In the genomic region with DNA sequence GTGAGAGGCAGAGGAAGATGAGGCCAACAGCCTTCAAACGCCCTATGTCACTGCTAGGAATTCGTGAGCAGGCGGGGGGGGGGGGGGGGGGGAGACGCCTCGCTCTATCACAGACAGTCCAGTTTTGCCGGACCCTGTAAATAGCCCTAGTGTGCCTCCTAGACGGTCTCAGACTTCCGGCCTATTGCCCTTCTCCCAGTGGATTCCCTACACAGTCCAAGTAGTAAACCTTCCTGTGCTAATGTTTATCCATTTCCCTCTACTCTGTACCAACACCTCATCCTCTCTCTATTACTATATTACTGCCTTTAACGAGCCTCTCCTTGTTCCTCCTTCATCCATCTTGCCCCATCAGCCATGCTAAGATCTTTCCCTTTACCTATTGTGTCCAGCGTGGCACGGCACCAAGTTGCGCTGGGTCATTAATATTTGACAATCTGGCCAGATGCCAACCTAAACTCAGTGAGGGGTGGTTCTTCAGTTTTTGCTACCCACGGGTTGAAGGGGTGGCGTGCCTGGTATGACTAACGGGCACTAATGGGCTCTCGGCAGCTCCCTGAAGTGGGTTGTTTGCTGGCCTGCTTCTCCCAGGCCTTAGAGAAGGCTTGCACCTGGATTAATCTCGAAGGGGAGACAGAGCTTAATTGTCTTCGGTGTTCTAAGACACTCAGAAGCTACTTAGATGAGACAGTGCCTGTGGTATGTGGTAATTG, we compare ENCODE assay signal across 10 mouse cellular contexts.
A peak's percentile ranks its signal among the peaks of the same experiment; 100 is the strongest.
DNase-seq lines count a peak whose midpoint lies in the region; ATAC-seq lines count a peak whose summit lies in the region.
"Had no signal": no experiment of that assay in that cellular context is flagged by ENCODE, and none has a peak within 500 bp of the region (broad histone marks: within the 10 kb centered on the region; RNA-seq: fewer than 3 reads in every experiment).

No protein-coding gene starts in this region.

- peaks cover 7% of the 10 kb centered on the region; the same call in 1 of the 2 replicates for H3K4me1 ChIP-seq in forebrain, embryonic 11.5 days (replicated peaks; ENCODE audit: control insufficient read depth, insufficient read depth, low read length)
- H3K4me1 ChIP-seq in forebrain, embryonic 10.5 days: peaks cover 41% of the 10 kb centered on the region
- H3K4me1 ChIP-seq in midbrain, embryonic 13.5 days (replicated peaks): peaks cover 29% of the 10 kb centered on the region
- peaks cover 13% of the 10 kb centered on the region for H3K4me1 ChIP-seq in midbrain, embryonic 15.5 days
- H3K4me1 ChIP-seq in neural tube, embryonic 15.5 days: peaks cover 30% of the 10 kb centered on the region

- H3K27ac ChIP-seq in forebrain, embryonic 11.5 days (ENCODE audit: low read depth, low read length): no peak overlapping the region
- H3K27ac ChIP-seq in forebrain, embryonic 10.5 days: no peak overlapping the region
- no peak overlapping the region for H3K27ac ChIP-seq in midbrain, embryonic 13.5 days
- H3K27ac ChIP-seq in midbrain, embryonic 15.5 days: no peak overlapping the region
- no peak overlapping the region for H3K27ac ChIP-seq in neural tube, embryonic 15.5 days (replicated peaks)

- ATAC-seq in forebrain, embryonic 11.5 days (replicated peaks; ENCODE audit: low FRiP score): peak; percentile 42; the same call in 1 of the 2 replicates
- peak; percentile 41 for ATAC-seq in midbrain, embryonic 13.5 days
- ATAC-seq in midbrain, embryonic 15.5 days (replicated peaks): no peak
- ATAC-seq in neural tube, embryonic 15.5 days (ENCODE audit: low FRiP score): no peak; the same call in 1 of the 2 replicates

- 53% methylated on average over 15 of the region's 18 CpGs for WGBS in forebrain, embryonic 11.5 days
- 67% methylated on average over 17 of the region's 18 CpGs for WGBS in forebrain, embryonic 10.5 days
- WGBS in midbrain, embryonic 13.5 days: 61% methylated on average over 17 of the region's 18 CpGs
- 51% methylated on average over 16 of the region's 18 CpGs for WGBS in midbrain, embryonic 15.5 days
- WGBS in neural tube, embryonic 15.5 days: 26% methylated on average over 14 of the region's 18 CpGs

- H3K27me3 ChIP-seq in forebrain, embryonic 11.5 days (ENCODE audit: control insufficient read depth, insufficient read depth, low read length): peaks cover 2% of the 10 kb centered on the region; the same call in 1 of the 2 replicates
- peaks cover 55% of the 10 kb centered on the region for H3K27me3 ChIP-seq in forebrain, embryonic 10.5 days (ENCODE audit: poor library complexity, severe bottlenecking)
- peaks cover 4% of the 10 kb centered on the region; the same call in 1 of the 2 replicates for H3K27me3 ChIP-seq in midbrain, embryonic 13.5 days
- no peaks in the 10 kb centered on the region for H3K27me3 ChIP-seq in midbrain, embryonic 15.5 days (replicated peaks)
- no peaks in the 10 kb centered on the region for H3K27me3 ChIP-seq in neural tube, embryonic 15.5 days (replicated peaks)

- no peak for DNase-seq in forebrain, embryonic 11.5 days (ENCODE audit: low spot score)
- no peak for DNase-seq in forebrain, embryonic 10.5 days (ENCODE audit: extremely low spot score, low spot score)
- DNase-seq in kidney, postnatal 10 days: peak; percentile 26
- DNase-seq in adrenal gland, postnatal 4 days (ENCODE audit: low spot score in 2 of 2): no peak
- DNase-seq in embryo, embryonic 10 days (ENCODE audit: low spot score): no peak
- DNase-seq: cerebellum, postnatal 36 days had no signal

- H3K9ac ChIP-seq in forebrain, embryonic 11.5 days (ENCODE audit: low read length): no peak overlapping the region
- no peak overlapping the region for H3K9ac ChIP-seq in midbrain, embryonic 13.5 days (replicated peaks)
- no peak overlapping the region for H3K9ac ChIP-seq in midbrain, embryonic 15.5 days
- H3K9ac ChIP-seq in neural tube, embryonic 15.5 days (replicated peaks): no peak overlapping the region

- no peak overlapping the region for H3K4me2 ChIP-seq in forebrain, embryonic 11.5 days (ENCODE audit: low read depth, low read length, severe bottlenecking)
- H3K4me2 ChIP-seq in midbrain, embryonic 13.5 days (replicated peaks): no peak overlapping the region
- H3K4me2 ChIP-seq in midbrain, embryonic 15.5 days: no peak overlapping the region
- peak overlapping the region; percentile 4; the same call in 1 of the 2 replicates for H3K4me2 ChIP-seq in neural tube, embryonic 15.5 days

- H3K36me3 ChIP-seq in forebrain, embryonic 11.5 days (ENCODE audit: control insufficient read depth, insufficient read depth, low read length): no peaks in the 10 kb centered on the region
- no peaks in the 10 kb centered on the region for H3K36me3 ChIP-seq in forebrain, embryonic 10.5 days (replicated peaks)
- no peaks in the 10 kb centered on the region for H3K36me3 ChIP-seq in midbrain, embryonic 13.5 days
- no peaks in the 10 kb centered on the region for H3K36me3 ChIP-seq in midbrain, embryonic 15.5 days (replicated peaks)
- no peaks in the 10 kb centered on the region for H3K36me3 ChIP-seq in neural tube, embryonic 15.5 days

- H3K9me3 ChIP-seq in forebrain, embryonic 11.5 days (ENCODE audit: control insufficient read depth, low read length): no peaks in the 10 kb centered on the region
- no peaks in the 10 kb centered on the region for H3K9me3 ChIP-seq in forebrain, embryonic 10.5 days
- no peaks in the 10 kb centered on the region for H3K9me3 ChIP-seq in midbrain, embryonic 13.5 days
- no peaks in the 10 kb centered on the region for H3K9me3 ChIP-seq in midbrain, embryonic 15.5 days
- no peaks in the 10 kb centered on the region for H3K9me3 ChIP-seq in neural tube, embryonic 15.5 days (replicated peaks)

- no peak overlapping the region for H3K4me3 ChIP-seq in forebrain, embryonic 11.5 days (ENCODE audit: low read depth, low read length)
- H3K4me3 ChIP-seq in forebrain, embryonic 10.5 days: no peak overlapping the region
- H3K4me3 ChIP-seq in midbrain, embryonic 13.5 days (replicated peaks): no peak overlapping the region
- no peak overlapping the region for H3K4me3 ChIP-seq in midbrain, embryonic 15.5 days
- H3K4me3 ChIP-seq in neural tube, embryonic 15.5 days (replicated peaks): no peak overlapping the region
- H3K4me3 ChIP-seq: erythroblast, embryonic 14.5 days had no signal

Comparison
In these comparisons a context has a peak if more than half of its experiments do, and no peak if none do; other contexts are left out.
1. ATAC-seq: peak in forebrain, embryonic 11.5 days (single experiment) and midbrain, embryonic 13.5 days (single experiment); none in midbrain, embryonic 15.5 days (single experiment) and neural tube, embryonic 15.5 days (single experiment).